Mouse (Mus musculus) brain, embryonic 18.5 days (tissue): ENCODE data around the gene Klhdc3.
A peak's percentile ranks its signal among the peaks of the same experiment; 100 is the strongest.

Source experiments
- DNase-seq: peaks from one replicate; pipeline ENCODE4 v3.0.0-alpha.2; 2012; ENCODE audit warnings: low read depth, low spot score

The Klhdc3 gene

GRCm38 (mm10) chr17:46702100-46702499 lies 21.4 kb upstream of the Klhdc3 start:
- DNase-seq = no peak

- DNase-seq = no peak
These were observed 20.8 kb upstream of the Klhdc3 start for GRCm38 (mm10) chr17:46701489-46701888.

GRCm38 (mm10) chr17:46699912-46700311 lies 19.2 kb upstream of the Klhdc3 start:
- DNase-seq = no peak

GRCm38 (mm10) chr17:46699245-46699644 lies 18.5 kb upstream of the Klhdc3 start:
- no peak for DNase-seq

GRCm38 (mm10) chr17:46698515-46698914 lies 17.8 kb upstream of the Klhdc3 start:
- DNase-seq = no peak

- DNase-seq = no peak
These were observed 13.9 kb upstream of the Klhdc3 start for GRCm38 (mm10) chr17:46694517-46695063.

GRCm38 (mm10) chr17:46691390-46691789 lies 10.7 kb upstream of the Klhdc3 start:
- no peak for DNase-seq

GRCm38 (mm10) chr17:46690665-46691064 lies 10.0 kb upstream of the Klhdc3 start:
- DNase-seq = no peak

- DNase-seq = no peak
These were observed 5.2 kb upstream of the Klhdc3 start for GRCm38 (mm10) chr17:46685913-46686312.

- no peak for DNase-seq
These were observed 2.1 kb upstream of the Klhdc3 start for GRCm38 (mm10) chr17:46682654-46683389.

GRCm38 (mm10) chr17:46681466-46682118 lies 878 bp upstream of the Klhdc3 start:
- DNase-seq = no peak

GRCm38 (mm10) chr17:46679843-46680759 lies 613 bp downstream of the Klhdc3 start:
- DNase-seq = peak; percentile 43

GRCm38 (mm10) chr17:46678911-46679310 lies 1.8 kb downstream of the Klhdc3 start:
- DNase-seq = no peak

GRCm38 (mm10) chr17:46678416-46678815 lies 2.3 kb downstream of the Klhdc3 start, which contains the start of gene Mea1:
Mea1 (plus strand) TSS chr17:46678793.
- DNase-seq = no peak

GRCm38 (mm10) chr17:46674530-46675283 lies 6.0 kb downstream of the Klhdc3 start:
- no peak for DNase-seq

GRCm38 (mm10) chr17:46673850-46674529 lies 6.7 kb downstream of the Klhdc3 start, which contains the start of gene Rrp36:
Rrp36 (minus strand) TSS chr17:46674352.
- DNase-seq = peak; percentile 83

- DNase-seq = no peak
These were observed 10.8 kb downstream of the Klhdc3 start for GRCm38 (mm10) chr17:46669911-46670310.

GRCm38 (mm10) chr17:46667712-46668111 lies 13.0 kb downstream of the Klhdc3 start:
- no peak for DNase-seq

- no peak for DNase-seq
These were observed 18.0 kb downstream of the Klhdc3 start for GRCm38 (mm10) chr17:46662730-46663129.

GRCm38 (mm10) chr17:46661981-46662380 lies 18.7 kb downstream of the Klhdc3 start:
- no peak for DNase-seq
